In genomic region chr1:74437702-74438427, GRCm38 (mm10) we compare ENCODE assay signal across 8 mouse cellular contexts. TPM values are rescaled to one million over a fixed set of nuclear protein-coding genes. Genes with fewer than 3 reads are reported as not detected.
DNase-seq lines count a peak whose midpoint lies in the region; ATAC-seq and TF ChIP-seq lines count a peak whose summit lies in the region.

No protein-coding gene starts in this region.

- H3K4me1 ChIP-seq in liver, adult 2 months (ENCODE audit: control insufficient read depth, insufficient read depth, low read length), result no peaks in the 10 kb centered on the region
- H3K4me1 ChIP-seq in liver, embryonic 12.5 days, result peaks cover 29% of the 10 kb centered on the region
- peaks cover 11% of the 10 kb centered on the region for H3K4me1 ChIP-seq in heart, embryonic 12.5 days (replicated peaks)
- no peaks in the 10 kb centered on the region for H3K4me1 ChIP-seq in midbrain, embryonic 13.5 days (replicated peaks)

- H3K4me3 ChIP-seq in liver, adult 2 months (ENCODE audit: insufficient read depth, low read depth, low read length), result no peak overlapping the region
- H3K4me3 ChIP-seq in liver, embryonic 12.5 days, result no peak overlapping the region
- no peak overlapping the region for H3K4me3 ChIP-seq in heart, embryonic 12.5 days
- no peak overlapping the region for H3K4me3 ChIP-seq in midbrain, embryonic 13.5 days (replicated peaks)

- H3K36me3 ChIP-seq in liver, adult 2 months (ENCODE audit: control insufficient read depth, insufficient read depth, low read length), result peaks cover 27% of the 10 kb centered on the region
- peaks cover 83% of the 10 kb centered on the region for H3K36me3 ChIP-seq in liver, embryonic 12.5 days
- H3K36me3 ChIP-seq in heart, embryonic 12.5 days, result peaks cover 62% of the 10 kb centered on the region
- H3K36me3 ChIP-seq in midbrain, embryonic 13.5 days, result peaks cover 69% of the 10 kb centered on the region

- peak; percentile 28 for DNase-seq in liver, adult 2 months (ENCODE audit: extremely low read depth, low read depth, low spot score)
- DNase-seq in R1 (ENCODE audit: low read depth, low spot score), result peak; percentile 30
- peak; percentile 53 for DNase-seq in lung, postnatal 14 days
- no peak for DNase-seq in kidney, adult 11 months
- DNase-seq in ovary, postnatal 36 days (ENCODE audit: low spot score), result no peak

- 83% methylated on average over 8 of the region's 8 CpGs for WGBS in liver, adult 2 months
- 68% methylated on average over 8 of the region's 8 CpGs for WGBS in liver, embryonic 12.5 days (ENCODE audit: insufficient replicate concordance)
- WGBS in heart, embryonic 12.5 days, result 54% methylated on average over 8 of the region's 8 CpGs
- 82% methylated on average over 8 of the region's 8 CpGs for WGBS in midbrain, embryonic 13.5 days

- TF ChIP-seq CTCF in liver, adult 2 months (IDR thresholded peaks at IDR 0.05; ENCODE audit: low read depth, low read length), result no peak

- H3K4me2 ChIP-seq in liver, embryonic 12.5 days, result no peak overlapping the region
- no peak overlapping the region for H3K4me2 ChIP-seq in heart, embryonic 12.5 days
- H3K4me2 ChIP-seq in midbrain, embryonic 13.5 days (replicated peaks), result no peak overlapping the region

- H3K9me3 ChIP-seq in liver, embryonic 12.5 days (replicated peaks), result no peaks in the 10 kb centered on the region
- no peaks in the 10 kb centered on the region for H3K9me3 ChIP-seq in heart, embryonic 12.5 days (replicated peaks)
- no peaks in the 10 kb centered on the region for H3K9me3 ChIP-seq in midbrain, embryonic 13.5 days

- no peak for ATAC-seq in liver, embryonic 12.5 days
- no peak for ATAC-seq in heart, embryonic 12.5 days (ENCODE audit: insufficient number of reproducible peaks, low FRiP score)
- no peak for ATAC-seq in midbrain, embryonic 13.5 days

- H3K27ac ChIP-seq in liver, adult 2 months (replicated peaks; ENCODE audit: insufficient read depth, low read depth, low read length), result no peak overlapping the region
- no peak overlapping the region for H3K27ac ChIP-seq in liver, embryonic 12.5 days
- peak overlapping the region; percentile 53 for H3K27ac ChIP-seq in heart, embryonic 12.5 days (ENCODE audit: poor library complexity, severe bottlenecking)
- no peak overlapping the region for H3K27ac ChIP-seq in midbrain, embryonic 13.5 days

- TF ChIP-seq POLR2A in liver, adult 2 months (IDR thresholded peaks at IDR 0.05; ENCODE audit: extremely low read depth, insufficient read depth, low read length), result no peak

- no peak overlapping the region for H3K9ac ChIP-seq in liver, adult 2 months (ENCODE audit: low read depth, low read length)
- no peak overlapping the region for H3K9ac ChIP-seq in liver, embryonic 12.5 days
- no peak overlapping the region for H3K9ac ChIP-seq in heart, embryonic 12.5 days
- H3K9ac ChIP-seq in midbrain, embryonic 13.5 days (replicated peaks), result no peak overlapping the region

- no peaks in the 10 kb centered on the region for H3K27me3 ChIP-seq in liver, adult 2 months (ENCODE audit: control insufficient read depth, insufficient read depth, low read length)
- no peaks in the 10 kb centered on the region for H3K27me3 ChIP-seq in liver, embryonic 12.5 days (replicated peaks)
- no peaks in the 10 kb centered on the region for H3K27me3 ChIP-seq in heart, embryonic 12.5 days (replicated peaks)
- no peaks in the 10 kb centered on the region for H3K27me3 ChIP-seq in midbrain, embryonic 13.5 days

- no peaks in the 10 kb centered on the region for H3K79me2 ChIP-seq in liver, adult 2 months (ENCODE audit: control insufficient read depth, insufficient read depth, low read length)

RNA-seq across cellular contexts. Expression of gene Vil1, which starts 28.7 kb away (rescaled TPM):
- 0.13 and 0.18 TPM in 2 replicates for total RNA-seq in liver, adult 2 months (2014; rRNA removed)
- 0.22 and 0.26 TPM in 2 replicates for polyA plus RNA-seq in liver, adult 2 months (2012; rRNA removed)
- 0.81 and 0.93 TPM in 2 replicates for polyA plus RNA-seq in liver, embryonic 12.5 days (2016; fragmentation: Nextera tagmentation; extraction: Ambion mirVana)
- polyA plus RNA-seq in heart, embryonic 12.5 days (2016; fragmentation: Nextera tagmentation; extraction: Ambion mirVana), result 0.27 and 0.28 TPM in 2 replicates
- polyA plus RNA-seq in midbrain, embryonic 13.5 days (2015; fragmentation: Nextera tagmentation; extraction: Ambion mirVana), result 0.20 and 0.30 TPM in 2 replicates

RNA-seq across cellular contexts. Expression of gene Ctdsp1, which starts 46.6 kb away (rescaled TPM):
- total RNA-seq in liver, adult 2 months (2014; rRNA removed), result 27.1 and 41.9 TPM in 2 replicates
- 167 and 185 TPM in 2 replicates for polyA plus RNA-seq in liver, adult 2 months (2012; rRNA removed)
- polyA plus RNA-seq in liver, embryonic 12.5 days (2016; fragmentation: Nextera tagmentation; extraction: Ambion mirVana), result 42.0 and 42.4 TPM in 2 replicates
- 54.5 and 55.9 TPM in 2 replicates for polyA plus RNA-seq in heart, embryonic 12.5 days (2016; fragmentation: Nextera tagmentation; extraction: Ambion mirVana)
- polyA plus RNA-seq in midbrain, embryonic 13.5 days (2015; fragmentation: Nextera tagmentation; extraction: Ambion mirVana), result 17.2 and 18.6 TPM in 2 replicates

Comparison
In these comparisons a context has a peak if more than half of its experiments do, and no peak if none do; other contexts are left out.
1. DNase-seq: peak in liver, adult 2 months (single experiment), R1 (single experiment) and lung, postnatal 14 days (single experiment); none in kidney, adult 11 months (single experiment) and ovary, postnatal 36 days (single experiment).